Mouse (Mus musculus): ENCODE measurements around the gene Dnaja1. TPM values are rescaled to one million over a fixed set of nuclear protein-coding genes. Genes with fewer than 3 reads are reported as not detected.

Gene Dnaja1
- 543 TPM for total RNA-seq (2023)

GRCm38 (mm10) chr4:40722011-40722666 lies at the start of gene Dnaja1:
Gene Dnaja1, plus strand, starts transcription at chr4:40722150.

GRCm38 (mm10) chr4:40702797-40703709 lies 18.9 kb upstream of the Dnaja1 start, which contains the start of gene Aptx:
Gene Aptx, minus strand, starts transcription at chr4:40703194.

GRCm38 (mm10) chr4:40757780-40758420 lies 36.0 kb downstream of the Dnaja1 start, which contains the start of gene Smu1:
Gene Smu1, minus strand, starts transcription at chr4:40757923.

Other genes with a start within 250 kb of the Dnaja1 start
- gene Tmem215, start 250.0 kb upstream of the Dnaja1 start, total RNA-seq (2023): not detected
- gene Aptx, start 19.0 kb upstream of the Dnaja1 start, total RNA-seq (2023): 21.7 TPM
- 71.0 TPM for gene Smu1, start 35.8 kb downstream of the Dnaja1 start, total RNA-seq (2023)
- gene B4galt1, start 131.9 kb downstream of the Dnaja1 start, total RNA-seq (2023): 71.0 TPM
- gene Spink4, start 197.9 kb downstream of the Dnaja1 start, total RNA-seq (2023): not detected
- gene Bag1, start 226.1 kb downstream of the Dnaja1 start, total RNA-seq (2023): 66.7 TPM
- gene Chmp5, start 226.3 kb downstream of the Dnaja1 start, total RNA-seq (2023): 25.8 TPM
- gene Nfx1, start 248.8 kb downstream of the Dnaja1 start, total RNA-seq (2023): 96.7 TPM

Data from CD4-positive naive resting alpha-beta T cell, adult 57 days (primary cell).